Mouse (Mus musculus) lung, embryonic 14.5 days (tissue): ENCODE measurements around the gene Dag1. TPM values are rescaled to one million over a fixed set of nuclear protein-coding genes. Genes with fewer than 3 reads are reported as not detected.

Experiments
- ATAC-seq: fragments of 200-750 bp; cut with Nextera tagmentation; 2 replicates; pipeline ENCODE4 v1.8.0; 2017; ENCODE audit warnings: mild to moderate bottlenecking, moderate TSS enrichment, moderate library complexity; ENCODE audit not compliant: insufficient read depth
- DNase-seq: peaks from one replicate; pipeline ENCODE4 v3.0.0-alpha.2; 2015
- H3K27ac ChIP-seq: fragments of 300-500 bp; sonication (generic); 2 replicates; pipeline ENCODE4 v1.5.1; 2014; ENCODE audit warnings: low read depth, mild to moderate bottlenecking, moderate library complexity
- H3K27me3 ChIP-seq: fragments of 300-500 bp; sonication (generic); 2 replicates; pipeline ENCODE4 v1.6.1; 2014; ENCODE audit warnings: low read length, control low read depth; ENCODE audit not compliant: insufficient read depth
- H3K36me3 ChIP-seq: fragments of 300-500 bp; sonication (generic); 2 replicates; pipeline ENCODE4 v1.6.1; 2014; ENCODE audit warnings: control low read depth; ENCODE audit not compliant: insufficient read depth
- H3K4me1 ChIP-seq: fragments of 300-500 bp; sonication (generic); 2 replicates; pipeline ENCODE4 v1.6.1; 2014; ENCODE audit warnings: antibody characterized with exemption, control low read depth; ENCODE audit not compliant: insufficient read depth
- H3K4me2 ChIP-seq: fragments of 300-500 bp; sonication (generic); 2 replicates; pipeline ENCODE4 v1.6.1; 2014; ENCODE audit warnings: mild to moderate bottlenecking
- H3K4me3 ChIP-seq: fragments of 300-500 bp; sonication (generic); 2 replicates; pipeline ENCODE4 v1.5.1; 2014; ENCODE audit warnings: low read depth, low read length
- H3K9ac ChIP-seq: fragments of 300-500 bp; sonication (generic); 2 replicates; pipeline ENCODE4 v1.6.1; 2014
- H3K9me3 ChIP-seq: fragments of 300-500 bp; sonication (generic); 2 replicates; pipeline ENCODE4 v1.6.1; 2016; ENCODE audit warnings: low read depth, low read length, control low read depth
- CTCF ChIP-seq: IDR thresholded peaks from 2 replicates; pipeline ENCODE4 v1.5.1; 2016; ENCODE audit warnings: antibody characterized with exemption, low read depth
- WGBS: fragments of 180-500 bp; shearing (Covaris S2); extraction: QIAGEN DNeasy Blood & Tissue Kit; methylation state at CpG from one replicate; pipeline ENCODE4 v1.1.7; 2014; 5-methylcytosine and 5-hydroxymethylcytosine counted together
- polyA plus RNA-seq: library from polyadenylated mRNA; unstranded; fragments of >200 nt; fragmentation: Nextera tagmentation; extraction: Ambion mirVana; gene quantifications from 2 replicates; pipeline ENCODE4 v1.2.1, GENCODE M21; 2014

Dag1 gene
- polyA plus RNA-seq, 1 experiment from 2014 or later, result 102 TPM

- Histone ChIP-seq H3K9me3 (no peaks in the 10 kb centered on the region), H3K27ac (no peak overlapping the region), H3K4me3 (no peak overlapping the region), H3K27me3 (no peaks in the 10 kb centered on the region), H3K36me3 (no peaks in the 10 kb centered on the region), H3K9ac (no peak overlapping the region), H3K4me2 (no peak overlapping the region), H3K4me1 (no peaks in the 10 kb centered on the region)
- TF ChIP-seq CTCF, result no peak
- DNase-seq (no peak), ATAC-seq (no peak)
- 72% methylated on average over 2 of the region's 2 CpGs for WGBS
These were observed 38.6 kb downstream of the Dag1 start for GRCm38 (mm10) chr9:108225166-108225565.

GRCm38 (mm10) chr9:108223633-108224032, 40.1 kb downstream of the Dag1 start:
- DNase-seq (no peak), ATAC-seq (no peak)
- H3K4me2 ChIP-seq, result no peak overlapping the region
- TF ChIP-seq CTCF, result no peak
- H3K27ac ChIP-seq, result no peak overlapping the region
- H3K9ac ChIP-seq, result no peak overlapping the region
- no peak overlapping the region for H3K4me3 ChIP-seq
- H3K27me3 ChIP-seq, result no peaks in the 10 kb centered on the region
- H3K4me1 ChIP-seq, result no peaks in the 10 kb centered on the region
- no peaks in the 10 kb centered on the region for H3K9me3 ChIP-seq
- no peaks in the 10 kb centered on the region for H3K36me3 ChIP-seq
- 100% methylated on average over 1 of the region's 1 CpGs for WGBS

GRCm38 (mm10) chr9:108221566-108221965, 42.2 kb downstream of the Dag1 start:
- no peaks in the 10 kb centered on the region for H3K4me1 ChIP-seq
- no peaks in the 10 kb centered on the region for H3K9me3 ChIP-seq
- no peak for TF ChIP-seq CTCF
- no peak overlapping the region for H3K4me2 ChIP-seq
- H3K27me3 ChIP-seq, result no peaks in the 10 kb centered on the region
- no peak overlapping the region for H3K9ac ChIP-seq
- H3K27ac ChIP-seq, result no peak overlapping the region
- peaks cover 15% of the 10 kb centered on the region; the same call in 1 of the 2 replicates for H3K36me3 ChIP-seq
- ATAC-seq, result no peak
- WGBS, result 79% methylated on average over 3 of the region's 3 CpGs
- H3K4me3 ChIP-seq, result no peak overlapping the region
- DNase-seq, result no peak

GRCm38 (mm10) chr9:108220380-108220774, 43.4 kb downstream of the Dag1 start:
- Histone ChIP-seq H3K4me1 (no peaks in the 10 kb centered on the region), H3K4me3 (no peak overlapping the region), H3K9me3 (no peaks in the 10 kb centered on the region), H3K27me3 (no peaks in the 10 kb centered on the region), H3K9ac (no peak overlapping the region), H3K36me3 (peaks cover 20% of the 10 kb centered on the region; the same call in 1 of the 2 replicates), H3K27ac (no peak overlapping the region), H3K4me2 (no peak overlapping the region)
- DNase-seq, result no peak
- TF ChIP-seq CTCF, result no peak
- no peak for ATAC-seq
- 86% methylated on average over 1 of the region's 1 CpGs for WGBS

GRCm38 (mm10) chr9:108219766-108220379, 43.9 kb downstream of the Dag1 start:
- no peaks in the 10 kb centered on the region for H3K27me3 ChIP-seq
- no peak overlapping the region for H3K27ac ChIP-seq
- H3K4me3 ChIP-seq, result no peak overlapping the region
- WGBS, result 88% methylated on average over 12 of the region's 12 CpGs
- ATAC-seq, result no peak
- DNase-seq, result no peak
- no peak for TF ChIP-seq CTCF
- no peaks in the 10 kb centered on the region for H3K4me1 ChIP-seq
- no peak overlapping the region for H3K9ac ChIP-seq
- peaks cover 20% of the 10 kb centered on the region; the same call in 1 of the 2 replicates for H3K36me3 ChIP-seq
- H3K4me2 ChIP-seq, result no peak overlapping the region
- H3K9me3 ChIP-seq, result no peaks in the 10 kb centered on the region

- no peak for TF ChIP-seq CTCF
- H3K36me3 ChIP-seq, result peaks cover 23% of the 10 kb centered on the region; the same call in 1 of the 2 replicates
- H3K4me2 ChIP-seq, result no peak overlapping the region
- no peaks in the 10 kb centered on the region for H3K9me3 ChIP-seq
- 78% methylated on average over 11 of the region's 11 CpGs for WGBS
- no peak overlapping the region for H3K9ac ChIP-seq
- DNase-seq (no peak), ATAC-seq (no peak)
- no peak overlapping the region for H3K4me3 ChIP-seq
- no peak overlapping the region for H3K27ac ChIP-seq
- H3K27me3 ChIP-seq, result no peaks in the 10 kb centered on the region
- no peaks in the 10 kb centered on the region for H3K4me1 ChIP-seq
These were observed 45.7 kb downstream of the Dag1 start for GRCm38 (mm10) chr9:108217936-108218543.

GRCm38 (mm10) chr9:108217406-108217805, 46.4 kb downstream of the Dag1 start:
- no peaks in the 10 kb centered on the region for H3K4me1 ChIP-seq
- ATAC-seq (no peak), DNase-seq (no peak)
- 89% methylated on average over 3 of the region's 3 CpGs for WGBS
- TF ChIP-seq CTCF, result no peak
- no peak overlapping the region for H3K4me3 ChIP-seq
- peaks cover 23% of the 10 kb centered on the region; the same call in 1 of the 2 replicates for H3K36me3 ChIP-seq
- H3K9me3 ChIP-seq, result no peaks in the 10 kb centered on the region
- no peak overlapping the region for H3K4me2 ChIP-seq
- no peaks in the 10 kb centered on the region for H3K27me3 ChIP-seq
- H3K27ac ChIP-seq, result no peak overlapping the region
- H3K9ac ChIP-seq, result no peak overlapping the region
